Mouse (Mus musculus) forebrain, postnatal 0 days (tissue): ENCODE data around the gene Ddx54. TPM values are rescaled to one million over a fixed set of nuclear protein-coding genes. Genes with fewer than 3 reads are reported as not detected.
A peak's percentile ranks its signal among the peaks of the same experiment; 100 is the strongest.

Experiments
- ATAC-seq: fragments of 200-750 bp; cut with Nextera tagmentation; 2 replicates; pipeline ENCODE4 v1.8.0; 2017; ENCODE audit warnings: mild to moderate bottlenecking, moderate library complexity
- DNase-seq: peaks from one replicate; pipeline ENCODE4 v3.0.0-alpha.2; 2015
- H3K27ac ChIP-seq: fragments of 300-500 bp; sonication (generic); 2 replicates; pipeline ENCODE4 v1.5.1; 2014; ENCODE audit warnings: low read depth, mild to moderate bottlenecking, antibody characterized with exemption, low read length, moderate library complexity, mixed read lengths
- H3K27me3 ChIP-seq: fragments of 300-500 bp; sonication (generic); 2 replicates; pipeline ENCODE4 v1.6.1; 2014; ENCODE audit warnings: mild to moderate bottlenecking, low read length, mixed read lengths; ENCODE audit not compliant: insufficient read depth
- H3K36me3 ChIP-seq: fragments of 300-500 bp; sonication (generic); 2 replicates; pipeline ENCODE4 v1.6.1; 2014; ENCODE audit warnings: mild to moderate bottlenecking, moderate library complexity; ENCODE audit not compliant: insufficient read depth
- H3K4me1 ChIP-seq: fragments of 300-500 bp; sonication (generic); 2 replicates; pipeline ENCODE4 v1.6.1; 2014; ENCODE audit warnings: antibody characterized with exemption; ENCODE audit not compliant: insufficient read depth
- H3K4me2 ChIP-seq: fragments of 300-500 bp; sonication (generic); 2 replicates; pipeline ENCODE4 v1.6.1; 2014; ENCODE audit warnings: low read depth, mild to moderate bottlenecking, moderate library complexity
- H3K4me3 ChIP-seq: fragments of 300-500 bp; sonication (generic); 2 replicates; pipeline ENCODE4 v1.5.1; 2014; ENCODE audit warnings: low read depth, low read length, mixed read lengths
- H3K9ac ChIP-seq: fragments of 300-500 bp; sonication (generic); 2 replicates; pipeline ENCODE4 v1.6.1; 2014; ENCODE audit warnings: mild to moderate bottlenecking
- H3K9me3 ChIP-seq: fragments of 300-500 bp; sonication (generic); 2 replicates; pipeline ENCODE4 v1.6.1; 2016; ENCODE audit warnings: low read length
- CTCF ChIP-seq: sonication (generic); IDR thresholded peaks from 2 replicates; pipeline ENCODE4 v1.5.1; 2016; ENCODE audit warnings: antibody characterized with exemption, control low read depth, low read depth
- WGBS: fragments of 180-500 bp; shearing (Covaris S2); extraction: QIAGEN DNeasy Blood & Tissue Kit; methylation state at CpG from one replicate; pipeline ENCODE4 v1.1.7; 2014; 5-methylcytosine and 5-hydroxymethylcytosine counted together
- polyA plus RNA-seq: library from polyadenylated mRNA; unstranded; fragments of >200 nt; fragmentation: Nextera tagmentation; extraction: Ambion mirVana; gene quantifications from 2 replicates; pipeline ENCODE4 v1.2.1, GENCODE M21; 2015
- total RNA-seq: library from RNA; depleted of rRNA; stranded (reverse); fragments of >200 nt; gene quantifications from 2 replicates; pipeline ENCODE4 v1.2.3, GENCODE M21; 2014

Ddx54 gene
- total and polyA plus RNA-seq, 2 experiments from 2014 or later = 40.0 to 46.0 TPM

DNA sequence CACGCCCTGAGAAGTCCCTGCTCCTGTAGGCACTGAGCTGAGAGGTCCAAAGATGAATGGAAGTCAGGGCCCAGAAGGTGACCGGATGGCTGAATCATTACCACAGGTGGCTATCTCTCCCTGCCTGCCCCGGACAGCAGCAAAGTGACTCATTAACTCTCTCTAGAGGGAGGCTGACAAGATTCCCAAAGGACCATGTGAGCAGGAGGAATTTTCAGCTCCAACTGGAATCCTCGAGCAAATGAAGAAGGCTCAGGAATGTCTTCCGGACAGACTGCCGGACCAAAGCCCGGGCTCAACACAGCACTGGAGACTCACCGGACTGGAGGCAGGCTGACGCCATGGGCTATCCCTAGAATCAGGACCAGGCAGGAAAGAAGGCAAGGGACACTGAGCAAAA is 30.5 kb upstream of the Ddx54 start:
- DNase-seq (no peak), ATAC-seq (no peak)
- no peak overlapping the region for H3K4me3 ChIP-seq
- peaks cover 20% of the 10 kb centered on the region; the same call in 1 of the 2 replicates for H3K36me3 ChIP-seq
- H3K4me2 ChIP-seq = no peak overlapping the region
- H3K27ac ChIP-seq = no peak overlapping the region
- H3K9ac ChIP-seq = no peak overlapping the region
- H3K4me1 ChIP-seq = peaks cover 5% of the 10 kb centered on the region; the same call in 1 of the 2 replicates
- no peaks in the 10 kb centered on the region for H3K9me3 ChIP-seq
- no peak for TF ChIP-seq CTCF
- whole genome bisulfite sequencing = 87% methylated on average over 9 of the region's 9 CpGs
- H3K27me3 ChIP-seq = no peaks in the 10 kb centered on the region

DNA sequence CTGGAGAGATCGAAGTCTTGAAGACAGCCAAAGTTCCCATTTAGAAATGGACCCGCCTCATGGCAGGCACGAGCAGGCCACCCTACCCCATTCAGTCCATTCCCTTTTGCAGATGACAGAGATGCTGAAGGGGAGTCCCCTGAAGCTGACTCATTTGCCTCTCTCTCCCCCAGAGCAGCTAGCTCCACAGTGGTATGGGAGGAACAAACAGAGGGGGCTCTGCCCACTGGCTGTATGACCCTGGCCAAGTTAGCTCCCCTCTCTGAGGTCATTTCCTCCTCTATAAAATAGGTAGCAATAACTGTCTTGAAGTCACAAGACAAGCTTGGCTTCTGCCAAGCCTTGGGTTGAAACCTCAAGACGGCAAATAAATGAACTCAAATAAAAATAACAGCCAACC is 29.0 kb upstream of the Ddx54 start:
- H3K4me1 ChIP-seq = peaks cover 12% of the 10 kb centered on the region; the same call in 1 of the 2 replicates
- DNase-seq = no peak
- ATAC-seq = no peak
- H3K9ac ChIP-seq = no peak overlapping the region
- no peak for TF ChIP-seq CTCF
- no peak overlapping the region for H3K27ac ChIP-seq
- H3K4me3 ChIP-seq = no peak overlapping the region
- H3K27me3 ChIP-seq = no peaks in the 10 kb centered on the region
- H3K4me2 ChIP-seq = no peak overlapping the region
- 96% methylated on average over 4 of the region's 4 CpGs for WGBS
- H3K36me3 ChIP-seq = peaks cover 20% of the 10 kb centered on the region; the same call in 1 of the 2 replicates
- no peaks in the 10 kb centered on the region for H3K9me3 ChIP-seq

DNA sequence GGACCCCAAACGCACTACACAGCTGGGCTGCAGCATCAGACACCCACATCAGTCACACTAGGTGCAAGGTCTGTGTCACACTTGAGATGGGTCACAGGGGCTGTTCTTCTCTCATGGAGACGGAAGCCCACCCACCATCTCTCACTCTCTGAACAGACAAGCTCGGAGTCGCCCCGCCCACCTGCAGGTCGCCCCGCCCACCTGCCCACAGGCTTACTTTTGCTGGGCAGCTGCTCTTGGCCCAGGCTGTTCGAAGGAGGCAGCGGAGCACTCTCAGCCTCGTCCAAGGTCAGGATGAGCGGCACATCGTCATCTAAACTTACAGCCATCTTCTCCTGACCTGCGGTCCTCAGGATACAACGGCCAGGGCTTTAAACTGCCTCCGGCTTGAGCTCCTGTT is 27.6 kb upstream of the Ddx54 start:
- ATAC-seq (no peak), DNase-seq (no peak)
- Histone ChIP-seq H3K9ac (no peak overlapping the region), H3K36me3 (peaks cover 20% of the 10 kb centered on the region; the same call in 1 of the 2 replicates), H3K9me3 (no peaks in the 10 kb centered on the region), H3K27me3 (no peaks in the 10 kb centered on the region), H3K4me3 (no peak overlapping the region), H3K4me1 (peaks cover 15% of the 10 kb centered on the region), H3K27ac (no peak overlapping the region), H3K4me2 (no peak overlapping the region)
- TF ChIP-seq CTCF = no peak
- WGBS = 42% methylated on average over 15 of the region's 15 CpGs

DNA sequence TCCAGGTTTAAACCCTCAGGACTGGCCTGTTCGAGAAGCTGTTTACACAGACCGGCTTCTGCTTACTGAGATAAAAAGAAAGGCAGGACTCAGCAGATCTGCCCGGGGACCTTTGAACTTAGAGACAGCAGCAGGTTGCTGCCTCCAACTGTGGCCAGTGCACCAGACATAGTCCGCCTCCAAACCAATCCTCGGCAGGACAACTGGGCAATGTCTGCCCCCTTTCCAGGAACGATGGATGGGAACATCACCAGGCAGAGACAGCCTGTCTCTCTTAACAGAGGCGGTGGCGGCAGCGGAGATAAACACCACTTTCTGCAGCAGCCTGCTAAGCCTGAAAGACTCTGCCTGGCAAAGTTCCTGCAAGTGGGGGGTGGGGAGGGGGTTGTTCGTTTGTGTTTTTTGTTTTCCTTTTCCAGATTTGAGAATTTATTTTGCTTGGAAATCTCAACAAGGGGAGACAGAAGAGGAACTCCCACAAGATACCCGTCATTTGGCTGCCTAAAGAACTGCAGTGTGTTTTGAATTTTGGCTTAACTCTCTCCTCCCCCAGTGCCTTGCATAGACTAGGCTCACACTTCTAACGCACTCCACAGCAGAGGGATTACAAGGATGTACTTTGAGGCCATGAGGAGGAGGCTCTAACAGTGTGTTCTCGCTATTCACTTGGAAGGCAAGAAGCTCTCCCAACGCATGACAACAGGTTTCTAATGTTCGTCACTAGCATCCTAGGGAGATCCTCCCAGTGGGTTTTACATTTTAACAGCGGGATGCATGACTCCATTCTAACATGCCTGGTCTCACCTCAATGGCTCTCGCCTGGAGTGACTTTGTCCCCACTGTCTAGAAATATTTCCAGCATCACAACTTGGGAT is 25.6 kb upstream of the Ddx54 start:
- Histone ChIP-seq H3K9me3 (no peaks in the 10 kb centered on the region), H3K27me3 (no peaks in the 10 kb centered on the region), H3K4me1 (peaks cover 15% of the 10 kb centered on the region), H3K36me3 (peaks cover 13% of the 10 kb centered on the region; the same call in 1 of the 2 replicates), H3K9ac (no peak overlapping the region), H3K4me3 (peak overlapping the region; percentile 71), H3K4me2 (peak overlapping the region; percentile 93), H3K27ac (peak overlapping the region; percentile 50)
- 10% methylated on average over 17 of the region's 17 CpGs for WGBS
- no peak for ATAC-seq
- peak; percentile 50 for DNase-seq
- TF ChIP-seq CTCF = no peak

DNA sequence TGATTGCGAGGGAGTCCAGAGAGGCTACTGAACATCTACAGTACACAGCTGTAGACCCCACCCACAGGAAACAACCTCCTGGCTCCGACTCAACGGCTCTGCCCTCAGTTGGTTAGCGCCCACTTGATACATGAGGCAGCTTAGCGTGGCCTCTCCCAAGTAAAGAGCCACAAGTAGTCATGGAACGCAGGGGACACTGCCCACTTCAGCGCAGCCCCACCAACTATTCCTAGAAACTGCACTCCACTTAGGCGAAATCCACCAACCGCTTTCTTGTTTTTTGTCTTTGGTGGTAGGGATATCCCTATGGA is 25.0 kb upstream of the Ddx54 start:
- TF ChIP-seq CTCF = no peak
- DNase-seq = no peak
- no peaks in the 10 kb centered on the region for H3K9me3 ChIP-seq
- ATAC-seq = no peak
- H3K27me3 ChIP-seq = no peaks in the 10 kb centered on the region
- H3K4me2 ChIP-seq = peak overlapping the region; percentile 93
- H3K36me3 ChIP-seq = peaks cover 12% of the 10 kb centered on the region; the same call in 1 of the 2 replicates
- peak overlapping the region; percentile 71 for H3K4me3 ChIP-seq
- peaks cover 15% of the 10 kb centered on the region for H3K4me1 ChIP-seq
- H3K9ac ChIP-seq = peak overlapping the region; percentile 67; the same call in 1 of the 2 replicates
- 25% methylated on average over 9 of the region's 9 CpGs for WGBS
- no peak overlapping the region for H3K27ac ChIP-seq

DNA sequence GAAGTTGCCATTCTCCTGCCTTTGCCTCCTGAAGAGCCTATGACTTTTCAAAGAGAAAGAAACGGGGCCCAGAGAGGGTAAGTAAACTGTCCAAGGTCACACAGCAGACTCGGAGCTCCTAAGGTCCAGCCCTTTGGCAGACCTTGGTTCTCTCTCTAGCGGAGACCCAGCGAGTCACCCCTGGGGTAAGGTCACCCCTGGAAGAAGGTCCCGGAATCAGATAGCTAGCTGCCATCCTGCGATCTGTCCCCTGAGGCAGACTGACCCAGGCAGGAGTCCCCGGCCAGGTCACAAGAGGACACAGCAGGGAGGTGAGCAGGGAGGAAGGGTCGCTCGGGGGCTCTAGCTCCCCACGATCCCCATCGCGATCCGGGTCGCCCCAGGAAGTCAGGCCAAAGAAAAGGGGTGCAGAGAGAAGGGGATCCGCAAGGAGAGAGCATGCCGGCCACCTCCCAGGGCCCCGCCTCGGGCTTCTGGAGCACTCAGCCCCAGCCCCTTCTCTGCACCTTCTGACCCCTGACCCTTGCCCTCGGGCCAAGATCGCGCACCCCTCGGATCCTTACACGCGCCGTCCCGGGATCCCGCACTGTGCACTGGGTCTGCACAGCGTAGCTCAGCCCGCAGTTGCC is 24.5 kb upstream of the Ddx54 start:
- Histone ChIP-seq H3K27ac (peak overlapping the region; percentile 80), H3K36me3 (peaks cover 9% of the 10 kb centered on the region; the same call in 1 of the 2 replicates), H3K9ac (peak overlapping the region; percentile 67), H3K27me3 (no peaks in the 10 kb centered on the region), H3K9me3 (no peaks in the 10 kb centered on the region), H3K4me3 (peak overlapping the region; percentile 71), H3K4me1 (peaks cover 15% of the 10 kb centered on the region), H3K4me2 (peak overlapping the region; percentile 93)
- no peak for ATAC-seq
- TF ChIP-seq CTCF = no peak
- 4% methylated on average over 26 of the region's 29 CpGs for WGBS
- no peak for DNase-seq

DNA sequence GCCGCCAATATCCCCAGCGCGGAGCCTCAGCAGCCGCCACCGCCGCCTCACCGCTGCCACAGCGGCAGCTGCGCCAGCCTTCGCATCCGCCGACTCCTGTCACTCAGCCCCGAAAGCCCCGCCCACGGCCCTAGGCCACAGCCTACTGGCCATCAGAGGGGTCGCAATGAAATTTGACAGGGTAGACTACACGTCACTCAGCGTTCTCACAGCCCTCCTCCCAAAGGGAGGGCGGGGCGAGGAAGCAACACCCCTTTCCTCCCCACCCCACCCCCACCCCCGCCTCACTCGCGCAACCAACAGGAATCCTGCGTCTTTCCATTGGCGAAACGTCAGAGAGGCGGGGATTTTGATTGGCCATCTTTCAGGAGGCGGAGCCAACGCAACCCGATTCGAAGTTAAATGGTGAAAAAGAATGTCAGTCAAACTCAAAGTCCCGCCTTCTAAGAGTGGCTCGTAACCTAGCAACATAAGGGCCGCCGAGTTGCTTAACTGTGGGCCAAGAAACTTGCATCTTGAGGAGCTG is 23.9 kb upstream of the Ddx54 start, which contains the start of the genes Tpcn1 and Iqcd:
TSS of gene Tpcn1 (minus strand) at position 105 of the 526 bp plus-strand sequence.
TSS of gene Iqcd (plus strand) at position 448 of the 526 bp plus-strand sequence.
- Histone ChIP-seq H3K9me3 (no peaks in the 10 kb centered on the region), H3K4me3 (peak within 1 kb of the TSS; percentile 71), H3K4me2 (peak within 1 kb of the TSS; percentile 93), H3K27me3 (no peaks in the 10 kb centered on the region), H3K9ac (peak within 1 kb of the TSS; percentile 67), H3K4me1 (peaks cover 15% of the 10 kb centered on the region), H3K27ac (peak within 1 kb of the TSS; percentile 80), H3K36me3 (peaks cover 4% of the 10 kb centered on the region; the same call in 1 of the 2 replicates)
- DNase-seq = peak; percentile 99
- ATAC-seq = peak; percentile 99
- WGBS = under 1% methylated on average over 35 of the region's 35 CpGs
- peak; percentile 38 for TF ChIP-seq CTCF
